Mouse (Mus musculus) kidney, adult 2 months (tissue): ENCODE measurements at regions not wholly inside any gene's neighbourhood (a gene's known extent, or its start where the extent isn't known, plus 50 kb on each side); places are given as distances from the start of the nearest gene placed in this dataset.

Experiments
- DNase-seq: peaks from one replicate; pipeline ENCODE4 v3.0.0; 2021
- H3K27ac ChIP-seq: fragments of 200-500 bp; 2 replicates; pipeline ENCODE4 v1.5.1; 2012; ENCODE audit warnings: low read depth, low read length, control low read depth, inconsistent platforms; ENCODE audit not compliant: insufficient read depth
- H3K27me3 ChIP-seq: fragments of 200-500 bp; replicated peaks from 2 replicates; pipeline ENCODE4 v1.6.1; 2012; ENCODE audit warnings: mild to moderate bottlenecking, moderate library complexity, low read length, inconsistent platforms; ENCODE audit not compliant: control insufficient read depth, insufficient read depth
- H3K36me3 ChIP-seq: fragments of 200-500 bp; 2 replicates; pipeline ENCODE4 v1.6.1; 2012; ENCODE audit warnings: mild to moderate bottlenecking, moderate library complexity, low read length, inconsistent platforms; ENCODE audit not compliant: control insufficient read depth, insufficient read depth
- H3K4me1 ChIP-seq: fragments of 200-500 bp; 2 replicates; pipeline ENCODE4 v1.6.1; 2011; ENCODE audit warnings: low read length; ENCODE audit not compliant: control insufficient read depth, insufficient read depth
- H3K4me3 ChIP-seq: fragments of 200-500 bp; 2 replicates; pipeline ENCODE4 v1.5.1; 2011; ENCODE audit warnings: mild to moderate bottlenecking, low read depth, low read length, control low read depth; ENCODE audit not compliant: insufficient read depth
- CTCF ChIP-seq: fragments of 200-500 bp; conservative IDR thresholded peaks from 2 replicates; pipeline ENCODE4 v1.5.1; 2011; ENCODE audit warnings: low read depth, mild to moderate bottlenecking, control low read depth, low read length, moderate library complexity, mixed read lengths; ENCODE audit not compliant: insufficient read depth, insufficient read length
- POLR2A ChIP-seq: fragments of 200-500 bp; IDR thresholded peaks from one replicate; pipeline ENCODE4 v1.6.1; 2011; ENCODE audit warnings: low read depth, low read length, control low read depth
- WGBS: fragments of 180-500 bp; shearing (Covaris S2); methylation state at CpG from one replicate; pipeline ENCODE4 v1.1.7; 2018; 5-methylcytosine and 5-hydroxymethylcytosine counted together

DNA sequence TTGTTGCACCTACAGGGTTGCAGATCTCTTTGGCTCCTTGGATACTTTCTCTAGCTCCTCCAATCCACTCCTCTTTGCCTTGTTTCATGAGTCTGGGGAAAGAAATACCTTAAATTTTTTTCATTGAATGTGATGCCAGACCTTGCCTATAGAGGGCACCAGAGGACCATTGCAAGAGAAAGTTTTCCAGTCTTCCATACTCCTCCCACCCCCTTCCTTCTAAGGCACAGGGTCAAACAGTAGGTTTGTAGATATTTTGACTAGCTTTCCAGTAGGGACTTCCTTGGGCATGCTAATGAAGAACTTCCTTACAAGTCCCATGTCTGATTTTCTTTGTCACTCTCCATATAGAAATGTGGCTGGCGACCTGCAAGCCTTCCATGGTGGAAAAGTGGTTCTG lies 379.3 kb upstream of the Fam98a start:
- Histone ChIP-seq H3K27ac (no peak overlapping the region), H3K4me1 (no peaks in the 10 kb centered on the region), H3K27me3 (no peaks in the 10 kb centered on the region), H3K4me3 (no peak overlapping the region), H3K36me3 (no peaks in the 10 kb centered on the region)
- peak; percentile 44 for TF ChIP-seq CTCF
- no peak for TF ChIP-seq POLR2A
- peak; percentile 34 for DNase-seq
- WGBS, result 88% methylated on average over 1 of the region's 1 CpGs

GRCm38 (mm10) chr17:75920240-75920639 lies 368.5 kb upstream of the Fam98a start:
- WGBS, result 91% methylated on average over 2 of the region's 2 CpGs
- no peak for TF ChIP-seq POLR2A
- no peak for TF ChIP-seq CTCF
- DNase-seq, result no peak
- Histone ChIP-seq H3K27ac (no peak overlapping the region), H3K27me3 (no peaks in the 10 kb centered on the region), H3K4me1 (no peaks in the 10 kb centered on the region), H3K4me3 (no peak overlapping the region), H3K36me3 (no peaks in the 10 kb centered on the region)

DNA sequence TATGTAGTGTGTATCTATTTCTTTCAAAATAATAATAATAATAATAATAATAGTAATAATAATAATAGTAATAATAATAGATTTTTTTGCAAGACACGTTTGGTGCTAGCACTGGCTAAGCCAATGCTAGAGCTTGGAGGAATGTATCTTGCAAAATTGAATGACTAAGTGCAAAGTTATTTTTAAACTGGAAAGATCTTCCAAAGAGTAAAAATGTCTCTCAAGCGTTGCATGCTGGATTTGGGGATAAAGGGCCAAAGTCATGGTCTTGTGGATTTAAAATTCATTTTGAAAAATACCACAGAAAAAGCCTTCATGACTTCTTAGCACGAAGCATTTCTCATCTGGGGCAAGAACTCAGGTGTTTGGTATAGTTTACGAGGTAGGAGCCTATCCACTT lies 365.3 kb upstream of the Fam98a start:
- Histone ChIP-seq H3K27me3 (no peaks in the 10 kb centered on the region; the same call in 1 of the 2 replicates), H3K4me1 (no peaks in the 10 kb centered on the region), H3K4me3 (no peak overlapping the region), H3K27ac (no peak overlapping the region), H3K36me3 (no peaks in the 10 kb centered on the region)
- WGBS, result 80% methylated on average over 4 of the region's 4 CpGs
- no peak for DNase-seq
- TF ChIP-seq CTCF (no peak), POLR2A (no peak)

GRCm38 (mm10) chr17:75916590-75916989 lies 364.8 kb upstream of the Fam98a start:
- no peak for DNase-seq
- Histone ChIP-seq H3K4me1 (no peaks in the 10 kb centered on the region), H3K27me3 (no peaks in the 10 kb centered on the region; the same call in 1 of the 2 replicates), H3K36me3 (no peaks in the 10 kb centered on the region), H3K27ac (no peak overlapping the region), H3K4me3 (no peak overlapping the region)
- TF ChIP-seq POLR2A, result no peak
- TF ChIP-seq CTCF, result no peak
- WGBS, result 88% methylated on average over 2 of the region's 2 CpGs

GRCm38 (mm10) chr17:75915256-75915655 lies 363.5 kb upstream of the Fam98a start:
- Histone ChIP-seq H3K36me3 (no peaks in the 10 kb centered on the region), H3K27me3 (no peaks in the 10 kb centered on the region; the same call in 1 of the 2 replicates), H3K4me3 (no peak overlapping the region), H3K4me1 (no peaks in the 10 kb centered on the region), H3K27ac (no peak overlapping the region)
- TF ChIP-seq CTCF (no peak), POLR2A (no peak)
- no peak for DNase-seq
- 89% methylated on average over 1 of the region's 1 CpGs for WGBS

DNA sequence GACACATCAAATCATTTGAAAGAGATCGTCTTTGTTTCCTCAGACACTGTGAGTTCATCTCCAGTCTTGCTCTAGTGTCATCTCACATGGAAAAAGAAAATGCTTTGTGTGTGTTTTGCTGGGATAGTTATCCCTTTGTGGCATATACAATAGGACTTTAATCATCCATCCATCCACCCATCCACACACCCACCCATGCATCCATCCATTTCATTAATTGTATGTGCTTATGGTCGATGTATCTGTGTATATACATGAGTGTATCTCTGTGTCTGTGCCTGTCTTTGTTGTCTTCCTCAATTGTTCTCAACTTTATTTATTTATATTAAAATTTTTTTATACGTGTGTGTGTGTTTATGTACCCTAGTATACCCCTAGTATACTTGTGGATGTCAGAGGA lies 355.3 kb upstream of the Fam98a start:
- Histone ChIP-seq H3K36me3 (no peaks in the 10 kb centered on the region), H3K27ac (no peak overlapping the region), H3K4me1 (no peaks in the 10 kb centered on the region), H3K4me3 (no peak overlapping the region), H3K27me3 (no peaks in the 10 kb centered on the region)
- TF ChIP-seq POLR2A (no peak), CTCF (no peak)
- WGBS, result 79% methylated on average over 3 of the region's 3 CpGs
- DNase-seq, result no peak

- 56% methylated on average over 3 of the region's 3 CpGs for WGBS
- no peak overlapping the region for H3K4me3 ChIP-seq
- no peak for DNase-seq
- H3K27me3 ChIP-seq, result no peaks in the 10 kb centered on the region
- H3K27ac ChIP-seq, result no peak overlapping the region
- H3K36me3 ChIP-seq, result no peaks in the 10 kb centered on the region
- no peak for TF ChIP-seq POLR2A
- no peak for TF ChIP-seq CTCF
- H3K4me1 ChIP-seq, result no peaks in the 10 kb centered on the region
These were observed 354.9 kb upstream of the Fam98a start for GRCm38 (mm10) chr17:75906643-75907042.

DNA sequence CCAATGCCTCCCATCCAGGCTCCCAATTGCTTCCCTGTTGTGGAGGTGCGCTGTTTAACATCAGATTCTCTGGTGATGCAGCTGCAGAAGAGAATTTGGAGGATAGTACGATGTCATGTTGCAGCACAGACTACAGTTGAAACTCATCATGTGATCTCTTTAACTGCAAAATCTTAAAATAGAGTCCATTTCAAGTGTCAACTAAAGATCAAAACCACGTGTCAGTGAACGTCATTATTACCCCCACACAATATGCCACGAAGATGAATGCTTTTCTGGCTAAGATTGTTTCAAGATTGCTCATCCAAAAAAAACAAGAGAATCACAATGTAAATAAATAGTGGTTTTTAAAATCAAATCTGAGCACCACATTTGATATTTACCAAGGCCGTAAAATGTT lies 343.7 kb upstream of the Fam98a start:
- H3K27me3 ChIP-seq, result no peaks in the 10 kb centered on the region
- no peak overlapping the region for H3K27ac ChIP-seq
- H3K4me1 ChIP-seq, result no peaks in the 10 kb centered on the region
- TF ChIP-seq CTCF (no peak), POLR2A (no peak)
- H3K36me3 ChIP-seq, result no peaks in the 10 kb centered on the region
- DNase-seq, result no peak
- 64% methylated on average over 6 of the region's 6 CpGs for WGBS
- no peak overlapping the region for H3K4me3 ChIP-seq
